Mouse (Mus musculus) heart, postnatal 0 days (tissue): ENCODE measurements around the gene Sbk2.

ENCODE experiments used
- CTCF ChIP-seq: IDR thresholded peaks from 2 replicates; pipeline ENCODE4 v1.5.1; 2016; ENCODE audit warnings: antibody characterized with exemption, control low read depth, low read depth
- EP300 ChIP-seq: IDR thresholded peaks from 2 replicates; pipeline ENCODE4 v1.6.1; 2016; ENCODE audit warnings: antibody characterized with exemption, low read depth

GRCm38 (mm10) chr7:4975455-4975854 lies 11.2 kb upstream of the Sbk2 start:
- TF ChIP-seq CTCF: no peak
- TF ChIP-seq EP300: no peak
